Mouse (Mus musculus) gastrocnemius, postnatal 14 days (tissue): ENCODE data around the gene Pard3. TPM values are rescaled to one million over a fixed set of nuclear protein-coding genes. Genes with fewer than 3 reads are reported as not detected.
A peak's percentile ranks its signal among the peaks of the same experiment; 100 is the strongest.

Experiments used
- DNase-seq: peaks from one replicate; pipeline ENCODE4 v3.0.0; 2021; ENCODE audit warnings: mixed read lengths
- intact Hi-C: fragments of 180-260 bp; cut with DNase I; formaldehyde crosslinking; loops from one replicate; pipeline ENCODE4 v1.15.1; 2025; ENCODE audit warnings: low total_unique reads
- total RNA-seq, 2 experiments: library from RNA; stranded (reverse); gene quantifications; 2 replicates each; pipeline ENCODE4 v1.2.3; 2021

Pard3 gene
- total RNA-seq, 2 experiments from 2014 or later, result 23.9 to 25.7 TPM

- intact Hi-C loops, result no loop called here
- DNase-seq, result no peak
Measured at GRCm38 (mm10) chr8:127302847-127303445, 239.3 kb downstream of the Pard3 start.

- DNase-seq, result no peak
- intact Hi-C loops, result no loop called here
Measured at GRCm38 (mm10) chr8:127307026-127307425, 243.3 kb downstream of the Pard3 start.

GRCm38 (mm10) chr8:127309363-127309762 is 245.7 kb downstream of the Pard3 start:
- intact Hi-C loops, result no loop called here

GRCm38 (mm10) chr8:127315811-127316210 is 252.1 kb downstream of the Pard3 start:
- intact Hi-C loops, result no loop called here
- DNase-seq, result no peak

More at GRCm38 (mm10) chr8:127309363-127309762, 245.7 kb downstream of the Pard3 start:
- no peak for DNase-seq

GRCm38 (mm10) chr8:127317914-127318313 is 254.2 kb downstream of the Pard3 start:
- intact Hi-C loops, result no loop called here
- no peak for DNase-seq

GRCm38 (mm10) chr8:127318377-127319159 is 254.9 kb downstream of the Pard3 start:
- intact Hi-C loops, result no loop called here
- no peak for DNase-seq

GRCm38 (mm10) chr8:127320930-127321329 is 257.2 kb downstream of the Pard3 start:
- intact Hi-C loops, result no loop called here
- DNase-seq, result no peak

GRCm38 (mm10) chr8:127323583-127324360 is 260.1 kb downstream of the Pard3 start:
- DNase-seq, result no peak
- intact Hi-C loops, result no loop called here

- intact Hi-C loops, result no loop called here
- DNase-seq, result no peak
Measured at GRCm38 (mm10) chr8:127324836-127325570, 261.3 kb downstream of the Pard3 start.

- no peak for DNase-seq
- intact Hi-C loops, result no loop called here
Measured at GRCm38 (mm10) chr8:127325749-127326148, 262.1 kb downstream of the Pard3 start.

GRCm38 (mm10) chr8:127330258-127331187 is 266.8 kb downstream of the Pard3 start:
- DNase-seq, result peak; percentile 20
- intact Hi-C loops, result no loop called here

GRCm38 (mm10) chr8:127331751-127332150 is 268.1 kb downstream of the Pard3 start:
- DNase-seq, result peak; percentile 44
- intact Hi-C loops, result no loop called here

- intact Hi-C loops, result no loop called here
- DNase-seq, result no peak
Measured at GRCm38 (mm10) chr8:127335216-127335615, 271.5 kb downstream of the Pard3 start.

GRCm38 (mm10) chr8:127338183-127338582 is 274.5 kb downstream of the Pard3 start:
- intact Hi-C loops, result no loop called here
- no peak for DNase-seq

- no peak for DNase-seq
- intact Hi-C loops, result no loop called here
Measured at GRCm38 (mm10) chr8:127341046-127341445, 277.4 kb downstream of the Pard3 start.

- intact Hi-C loops, result no loop called here
- DNase-seq, result no peak
Measured at GRCm38 (mm10) chr8:127343115-127343514, 279.4 kb downstream of the Pard3 start.

- intact Hi-C loops, result no loop called here
Measured at GRCm38 (mm10) chr8:127344421-127344820, 280.7 kb downstream of the Pard3 start.

GRCm38 (mm10) chr8:127345912-127346423 is 282.3 kb downstream of the Pard3 start:
- DNase-seq, result no peak
- intact Hi-C loops, result no loop called here

More at GRCm38 (mm10) chr8:127344421-127344820, 280.7 kb downstream of the Pard3 start:
- no peak for DNase-seq
